Mouse (Mus musculus) intestine, embryonic 16.5 days (tissue): ENCODE data around the gene Art1. TPM values are rescaled to one million over a fixed set of nuclear protein-coding genes. Genes with fewer than 3 reads are reported as not detected.

Source experiments
- ATAC-seq: fragments of 200-750 bp; cut with Nextera tagmentation; 2 replicates; pipeline ENCODE4 v1.8.0; 2017; ENCODE audit warnings: moderate TSS enrichment, moderate library complexity
- H3K27ac ChIP-seq: fragments of 300-500 bp; sonication (generic); 2 replicates; pipeline ENCODE4 v1.5.1; 2014; ENCODE audit warnings: mild to moderate bottlenecking, low read length
- H3K27me3 ChIP-seq: fragments of 300-500 bp; sonication (generic); replicated peaks from 2 replicates; pipeline ENCODE4 v1.6.1; 2014; ENCODE audit warnings: low read length, control low read depth, mixed read lengths; ENCODE audit not compliant: control insufficient read depth, insufficient read depth
- H3K36me3 ChIP-seq: fragments of 300-500 bp; sonication (generic); 2 replicates; pipeline ENCODE4 v1.6.1; 2014; ENCODE audit warnings: low read length, control low read depth; ENCODE audit not compliant: control insufficient read depth, insufficient read depth
- H3K4me1 ChIP-seq: fragments of 300-500 bp; sonication (generic); 2 replicates; pipeline ENCODE4 v1.6.1; 2014; ENCODE audit warnings: low read length, control low read depth, mixed read lengths; ENCODE audit not compliant: control insufficient read depth, insufficient read depth
- H3K4me2 ChIP-seq: fragments of 300-500 bp; sonication (generic); 2 replicates; pipeline ENCODE4 v1.6.1; 2014; ENCODE audit warnings: low read depth, low read length, control low read depth
- H3K4me3 ChIP-seq: fragments of 300-500 bp; sonication (generic); 2 replicates; pipeline ENCODE4 v1.5.1; 2014; ENCODE audit warnings: mild to moderate bottlenecking, low read length
- H3K9ac ChIP-seq: fragments of 300-500 bp; sonication (generic); 2 replicates; pipeline ENCODE4 v1.6.1; 2014; ENCODE audit warnings: low read depth, low read length
- H3K9me3 ChIP-seq: fragments of 300-500 bp; sonication (generic); 2 replicates; pipeline ENCODE4 v1.6.1; 2016; ENCODE audit warnings: low read length, control low read depth; ENCODE audit not compliant: control insufficient read depth
- WGBS: fragments of 180-500 bp; shearing (Covaris S2); extraction: QIAGEN DNeasy Blood & Tissue Kit; methylation state at CpG from one replicate; pipeline ENCODE4 v1.1.7; 2014; 5-methylcytosine and 5-hydroxymethylcytosine counted together
- polyA plus RNA-seq: library from polyadenylated mRNA; unstranded; fragments of >200 nt; fragmentation: Nextera tagmentation; extraction: Ambion mirVana; gene quantifications from 2 replicates; pipeline ENCODE4 v1.2.1, GENCODE M21; 2015

Gene Art1
- polyA plus RNA-seq, 1 experiment from 2014 or later: 0.18 TPM

GRCm38 (mm10) chr7:102120326-102120725 is 18.8 kb downstream of the Art1 start:
- H3K9ac ChIP-seq: no peak overlapping the region
- no peak overlapping the region for H3K27ac ChIP-seq
- 94% methylated on average over 10 of the region's 10 CpGs for WGBS
- H3K27me3 ChIP-seq: no peaks in the 10 kb centered on the region
- no peak overlapping the region for H3K4me3 ChIP-seq
- H3K36me3 ChIP-seq: peaks cover 39% of the 10 kb centered on the region
- ATAC-seq: no peak
- H3K9me3 ChIP-seq: no peaks in the 10 kb centered on the region
- H3K4me2 ChIP-seq: no peak overlapping the region
- H3K4me1 ChIP-seq: no peaks in the 10 kb centered on the region

DNA sequence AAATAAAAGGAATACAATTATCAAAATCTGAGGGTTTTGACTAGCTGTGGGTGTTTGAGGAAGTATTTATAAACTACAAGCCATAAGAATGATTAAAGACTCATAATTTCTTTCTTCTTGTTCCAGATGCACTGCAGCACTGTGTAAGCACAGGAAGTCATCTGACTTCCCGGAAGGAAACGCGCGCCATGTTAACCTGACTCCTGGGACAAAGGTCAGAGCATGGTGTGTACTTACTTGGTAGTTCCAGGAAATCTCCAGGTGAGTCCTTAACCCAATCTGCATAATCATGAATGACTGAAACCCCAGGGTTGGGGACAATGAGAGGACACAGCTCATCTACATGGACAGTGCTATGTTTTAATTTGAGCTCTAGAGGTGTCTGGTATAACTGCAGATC is 30.9 kb downstream of the Art1 start:
- Histone ChIP-seq H3K4me1 (no peaks in the 10 kb centered on the region), H3K36me3 (peaks cover 25% of the 10 kb centered on the region), H3K4me2 (no peak overlapping the region), H3K9ac (no peak overlapping the region), H3K4me3 (no peak overlapping the region), H3K27me3 (no peaks in the 10 kb centered on the region), H3K27ac (peak overlapping the region; percentile 33; the same call in 1 of the 2 replicates), H3K9me3 (no peaks in the 10 kb centered on the region)
- 85% methylated on average over 4 of the region's 4 CpGs for WGBS
- no peak for ATAC-seq

- Histone ChIP-seq H3K4me3 (no peak overlapping the region), H3K36me3 (peaks cover 21% of the 10 kb centered on the region), H3K9me3 (no peaks in the 10 kb centered on the region), H3K9ac (no peak overlapping the region), H3K27ac (no peak overlapping the region), H3K27me3 (no peaks in the 10 kb centered on the region), H3K4me1 (no peaks in the 10 kb centered on the region), H3K4me2 (no peak overlapping the region)
- 96% methylated on average over 1 of the region's 1 CpGs for WGBS
- ATAC-seq: no peak
Measured at GRCm38 (mm10) chr7:102137464-102137863, 35.9 kb downstream of the Art1 start.

GRCm38 (mm10) chr7:102137898-102138297 is 36.4 kb downstream of the Art1 start:
- 95% methylated on average over 5 of the region's 5 CpGs for WGBS
- H3K36me3 ChIP-seq: peaks cover 18% of the 10 kb centered on the region

GRCm38 (mm10) chr7:102153691-102154090 is 52.1 kb downstream of the Art1 start:
- Histone ChIP-seq H3K9ac (no peak overlapping the region), H3K36me3 (0 out of 2 replicates have a peak, but pooled peaks cover 8% of the 10 kb centered on the region)
- WGBS: 91% methylated on average over 5 of the region's 5 CpGs

More at GRCm38 (mm10) chr7:102137898-102138297, 36.4 kb downstream of the Art1 start:
- H3K4me1 ChIP-seq: no peaks in the 10 kb centered on the region
- no peak overlapping the region for H3K27ac ChIP-seq
- no peaks in the 10 kb centered on the region for H3K9me3 ChIP-seq
- no peaks in the 10 kb centered on the region for H3K27me3 ChIP-seq
- ATAC-seq: no peak
- no peak overlapping the region for H3K4me3 ChIP-seq
- H3K4me2 ChIP-seq: no peak overlapping the region
- H3K9ac ChIP-seq: no peak overlapping the region

More at GRCm38 (mm10) chr7:102153691-102154090, 52.1 kb downstream of the Art1 start:
- no peaks in the 10 kb centered on the region for H3K4me1 ChIP-seq
- H3K4me3 ChIP-seq: no peak overlapping the region
- no peak overlapping the region for H3K4me2 ChIP-seq
- H3K27me3 ChIP-seq: no peaks in the 10 kb centered on the region
- no peak for ATAC-seq
- no peak overlapping the region for H3K27ac ChIP-seq
- H3K9me3 ChIP-seq: no peaks in the 10 kb centered on the region

Other genes with a start within 250 kb of the Art1 start
- 2.6 and 3.2 TPM in 2 replicates for gene Folr2, start 244.5 kb upstream of the Art1 start, polyA plus RNA-seq
- gene Anapc15, start 238.0 kb upstream of the Art1 start, polyA plus RNA-seq: 61.0 and 66.3 TPM in 2 replicates
- gene Folr1, start 231.0 kb upstream of the Art1 start, polyA plus RNA-seq: 201 and 253 TPM in 2 replicates
- gene Lamtor1, start 195.8 kb upstream of the Art1 start, polyA plus RNA-seq: 236 and 245 TPM in 2 replicates
- 0.24 and 0.28 TPM in 2 replicates for gene Tomt, start 195.4 kb upstream of the Art1 start, polyA plus RNA-seq
- gene Lrrc51, start 167.8 kb upstream of the Art1 start, polyA plus RNA-seq: 9.7 and 10.1 TPM in 2 replicates
- gene Numa1, start 167.6 kb upstream of the Art1 start, polyA plus RNA-seq: 39.9 and 41.9 TPM in 2 replicates
- gene Il18bp, start 83.1 kb upstream of the Art1 start, polyA plus RNA-seq: 1.9 and 2.1 TPM in 2 replicates
- gene Rnf121, start 36.3 kb upstream of the Art1 start, polyA plus RNA-seq: 33.0 and 35.5 TPM in 2 replicates
- gene Xndc1, start 36.2 kb upstream of the Art1 start, polyA plus RNA-seq: 17.7 and 21.6 TPM in 2 replicates
- 0.47 and 0.48 TPM in 2 replicates for gene Xntrpc, start 36.0 kb upstream of the Art1 start, polyA plus RNA-seq
- not detected in 2 replicates for gene Trpc2, start 18.6 kb upstream of the Art1 start, polyA plus RNA-seq
- gene Art5, start 7.7 kb downstream of the Art1 start, polyA plus RNA-seq: 0.48 and 0.77 TPM in 2 replicates
- gene Chrna10, start 15.1 kb downstream of the Art1 start, polyA plus RNA-seq: 0.09 and 0.10 TPM in 2 replicates
- gene Nup98, start 108.4 kb downstream of the Art1 start, polyA plus RNA-seq: 27.5 and 27.9 TPM in 2 replicates
- gene Pgap2, start 108.5 kb downstream of the Art1 start, polyA plus RNA-seq: 121 and 126 TPM in 2 replicates
- 69.4 and 71.3 TPM in 2 replicates for gene Rhog, start 154.3 kb downstream of the Art1 start, polyA plus RNA-seq
- gene Stim1, start 166.1 kb downstream of the Art1 start, polyA plus RNA-seq: 20.9 and 21.1 TPM in 2 replicates